Mouse (Mus musculus) forebrain, embryonic 10.5 days (tissue): ENCODE measurements around the gene Zfp976. TPM values are rescaled to one million over a fixed set of nuclear protein-coding genes. Genes with fewer than 3 reads are reported as not detected.
"Not testable (repeated sequence)": the region's sequence is repeated elsewhere in the genome, so short reads cannot be mapped to it uniquely, and the experiment has no call there.

Source experiments
- DNase-seq: peaks from one replicate; pipeline ENCODE4 v3.0.0-alpha.2; 2017; ENCODE audit warnings: low spot score; ENCODE audit errors: extremely low spot score
- H3K27ac ChIP-seq: fragments of 300-500 bp; sonication (generic); 2 replicates; pipeline ENCODE4 v1.5.1; 2016; ENCODE audit warnings: mild to moderate bottlenecking
- H3K27me3 ChIP-seq: fragments of 300-500 bp; sonication (generic); 2 replicates; pipeline ENCODE4 v1.6.1; 2016; ENCODE audit warnings: mild to moderate bottlenecking; ENCODE audit not compliant: poor library complexity, severe bottlenecking
- H3K36me3 ChIP-seq: fragments of 300-500 bp; sonication (generic); replicated peaks from 2 replicates; pipeline ENCODE4 v1.6.1; 2016; ENCODE audit warnings: mild to moderate bottlenecking, moderate library complexity
- H3K4me1 ChIP-seq: fragments of 300-500 bp; sonication (generic); 2 replicates; pipeline ENCODE4 v1.6.1; 2016
- H3K4me3 ChIP-seq: fragments of 300-500 bp; sonication (generic); 2 replicates; pipeline ENCODE4 v1.5.1; 2016; ENCODE audit warnings: mild to moderate bottlenecking, moderate library complexity
- H3K9me3 ChIP-seq: fragments of 300-500 bp; sonication (generic); 2 replicates; pipeline ENCODE4 v1.6.1; 2016; ENCODE audit warnings: mild to moderate bottlenecking, moderate library complexity
- WGBS: fragments of 180-500 bp; shearing (Covaris S2); methylation state at CpG from one replicate; pipeline ENCODE4 v1.1.7; 2016; 5-methylcytosine and 5-hydroxymethylcytosine counted together
- polyA plus RNA-seq: library from polyadenylated mRNA; unstranded; fragments of >200 nt; fragmentation: Nextera tagmentation; extraction: Ambion mirVana; gene quantifications from 2 replicates; pipeline ENCODE4 v1.2.1, GENCODE M21; 2016

The Zfp976 gene
- 3.9 and 4.0 TPM in 2 replicates for polyA plus RNA-seq

GRCm38 (mm10) chr7:42642152-42643115 lies at the start of gene Zfp976:
Zfp976 (minus strand) TSS chr7:42642588.
- peak; percentile 57 for DNase-seq
- not testable (repeated sequence) for H3K4me1 ChIP-seq, H3K27me3 ChIP-seq, H3K9me3 ChIP-seq, H3K36me3 ChIP-seq
- H3K4me3 ChIP-seq, result peak within 1 kb of the TSS; percentile 51
- peak within 1 kb of the TSS; percentile 48 for H3K27ac ChIP-seq
- 3% methylated on average over 25 of the region's 25 CpGs for WGBS

GRCm38 (mm10) chr7:42680081-42680480 lies 37.7 kb upstream of the Zfp976 start:
- H3K27ac ChIP-seq, DNase-seq, H3K36me3 ChIP-seq, H3K4me1 ChIP-seq, H3K4me3 ChIP-seq, H3K27me3 ChIP-seq: not testable (repeated sequence)
- WGBS, result 93% methylated on average over 6 of the region's 6 CpGs
- H3K9me3 ChIP-seq, result peaks cover 55% of the 10 kb centered on the region

- not testable (repeated sequence) for H3K4me3 ChIP-seq, DNase-seq, H3K36me3 ChIP-seq, H3K27me3 ChIP-seq, H3K4me1 ChIP-seq, H3K27ac ChIP-seq
- H3K9me3 ChIP-seq, result peaks cover 52% of the 10 kb centered on the region
Measured at GRCm38 (mm10) chr7:42679646-42680045, 37.3 kb upstream of the Zfp976 start.

- DNase-seq, H3K4me3 ChIP-seq, H3K4me1 ChIP-seq, H3K27ac ChIP-seq, H3K27me3 ChIP-seq: not testable (repeated sequence)
- peaks cover 38% of the 10 kb centered on the region for H3K36me3 ChIP-seq
- 69% methylated on average over 5 of the region's 5 CpGs for WGBS
- H3K9me3 ChIP-seq, result peaks cover 58% of the 10 kb centered on the region
Measured at GRCm38 (mm10) chr7:42660140-42660539, 17.8 kb upstream of the Zfp976 start.

- WGBS, result 75% methylated on average over 2 of the region's 2 CpGs
- not testable (repeated sequence) for H3K27ac ChIP-seq, H3K27me3 ChIP-seq, H3K4me1 ChIP-seq, DNase-seq, H3K36me3 ChIP-seq, H3K4me3 ChIP-seq
- H3K9me3 ChIP-seq, result peaks cover 31% of the 10 kb centered on the region
Measured at GRCm38 (mm10) chr7:42655211-42655610, 12.8 kb upstream of the Zfp976 start.

- 20% methylated on average over 3 of the region's 3 CpGs for WGBS
- not testable (repeated sequence) for H3K27me3 ChIP-seq, DNase-seq, H3K36me3 ChIP-seq, H3K9me3 ChIP-seq, H3K4me1 ChIP-seq
- Histone ChIP-seq H3K27ac (peak overlapping the region; percentile 48; the same call in 1 of the 2 replicates), H3K4me3 (peak overlapping the region; percentile 51)
Measured at GRCm38 (mm10) chr7:42643120-42643620, 782 bp upstream of the Zfp976 start.

- H3K4me3 ChIP-seq, H3K36me3 ChIP-seq, H3K27me3 ChIP-seq, DNase-seq, H3K27ac ChIP-seq, H3K4me1 ChIP-seq: not testable (repeated sequence)
- H3K9me3 ChIP-seq, result peaks cover 69% of the 10 kb centered on the region
Measured at GRCm38 (mm10) chr7:42631031-42631430, 11.4 kb downstream of the Zfp976 start.

- H3K9me3 ChIP-seq, result peaks cover 72% of the 10 kb centered on the region
- not testable (repeated sequence) for H3K27me3 ChIP-seq, H3K27ac ChIP-seq
Measured at GRCm38 (mm10) chr7:42595666-42596065, 46.7 kb downstream of the Zfp976 start.

GRCm38 (mm10) chr7:42592413-42592812 lies 50.0 kb downstream of the Zfp976 start, which contains the start of gene Zfp977:
Zfp977 (minus strand) TSS chr7:42592547.
- peaks cover 69% of the 10 kb centered on the region for H3K9me3 ChIP-seq
- H3K4me3 ChIP-seq, DNase-seq, H3K36me3 ChIP-seq, H3K4me1 ChIP-seq, H3K27me3 ChIP-seq, H3K27ac ChIP-seq: not testable (repeated sequence)
- 90% methylated on average over 11 of the region's 11 CpGs for WGBS

More at GRCm38 (mm10) chr7:42595666-42596065, 46.7 kb downstream of the Zfp976 start:
- not testable (repeated sequence) for DNase-seq, H3K36me3 ChIP-seq, H3K4me1 ChIP-seq, H3K4me3 ChIP-seq

GRCm38 (mm10) chr7:42591311-42591710 lies 51.1 kb downstream of the Zfp976 start:
- not testable (repeated sequence) for H3K4me3 ChIP-seq, H3K27me3 ChIP-seq, H3K4me1 ChIP-seq, DNase-seq, H3K36me3 ChIP-seq, H3K27ac ChIP-seq
- peaks cover 73% of the 10 kb centered on the region for H3K9me3 ChIP-seq

GRCm38 (mm10) chr7:42578488-42578887 lies 63.9 kb downstream of the Zfp976 start, which contains the start of gene Gm21028:
Gm21028 (minus strand) TSS chr7:42578588.
- no peak within 1 kb of the TSS for H3K4me3 ChIP-seq
- no peaks in the 10 kb centered on the region; the same call in 1 of the 2 replicates for H3K36me3 ChIP-seq
- H3K27ac ChIP-seq, result no peak within 1 kb of the TSS
- no peaks in the 10 kb centered on the region for H3K4me1 ChIP-seq
- no peaks in the 10 kb centered on the region for H3K27me3 ChIP-seq
- H3K9me3 ChIP-seq, result peaks cover 94% of the 10 kb centered on the region
- no peak for DNase-seq
- 92% methylated on average over 5 of the region's 5 CpGs for WGBS
